Mouse (Mus musculus) T-helper 1 cell (primary cell): Measurements from ENCODE around the gene Gm14214.

Source experiments
- in situ Hi-C: fragments of 300-600 bp; cut with MboI, MseI; formaldehyde crosslinking; loops from one replicate; pipeline ENCODE4 v1.15.1; 2025; ENCODE audit warnings: high pct_unique_total_duplicates

Gene Gm14214

GRCm38 (mm10) chr2:154769930-154770329 is at the start of gene Gm14214:
Gene Gm14214 (minus strand): TSS chr2:154770030.
- in situ Hi-C loops = no loop called here

GRCm38 (mm10) chr2:154818599-154818998 is 48.8 kb upstream of the Gm14214 start:
- in situ Hi-C loops = no loop called here

GRCm38 (mm10) chr2:154817788-154818187 is 48.0 kb upstream of the Gm14214 start:
- in situ Hi-C loops = no loop called here

- in situ Hi-C loops = no loop called here
Measured at GRCm38 (mm10) chr2:154817089-154817488, 47.3 kb upstream of the Gm14214 start.

GRCm38 (mm10) chr2:154813426-154813825 is 43.6 kb upstream of the Gm14214 start:
- in situ Hi-C loops = no loop called here

- in situ Hi-C loops = no loop called here
Measured at GRCm38 (mm10) chr2:154810821-154811220, 41.0 kb upstream of the Gm14214 start.

- in situ Hi-C loops = no loop called here
Measured at GRCm38 (mm10) chr2:154809107-154809762, 39.4 kb upstream of the Gm14214 start.

GRCm38 (mm10) chr2:154807689-154808088 is 37.9 kb upstream of the Gm14214 start:
- in situ Hi-C loops = no loop called here

GRCm38 (mm10) chr2:154803845-154804244 is 34.0 kb upstream of the Gm14214 start:
- in situ Hi-C loops = no loop called here

GRCm38 (mm10) chr2:154803372-154803771 is 33.5 kb upstream of the Gm14214 start:
- in situ Hi-C loops = no loop called here

- in situ Hi-C loops = no loop called here
Measured at GRCm38 (mm10) chr2:154791661-154792642, 22.1 kb upstream of the Gm14214 start.

- in situ Hi-C loops = no loop called here
Measured at GRCm38 (mm10) chr2:154790656-154791483, 21.0 kb upstream of the Gm14214 start, which contains the start of the genes Raly and a. Gene Raly (plus strand): TSS chr2:154791096. Gene a (plus strand): TSS chr2:154791402.

- in situ Hi-C loops = no loop called here
Measured at GRCm38 (mm10) chr2:154789977-154790655, 20.3 kb upstream of the Gm14214 start.

GRCm38 (mm10) chr2:154789381-154789780 is 19.6 kb upstream of the Gm14214 start:
- in situ Hi-C loops = no loop called here

- in situ Hi-C loops = no loop called here
Measured at GRCm38 (mm10) chr2:154786776-154787175, 16.9 kb upstream of the Gm14214 start.

- in situ Hi-C loops = no loop called here
Measured at GRCm38 (mm10) chr2:154786187-154786586, 16.4 kb upstream of the Gm14214 start.

GRCm38 (mm10) chr2:154785284-154785683 is 15.5 kb upstream of the Gm14214 start:
- in situ Hi-C loops = no loop called here

- in situ Hi-C loops = no loop called here
Measured at GRCm38 (mm10) chr2:154782856-154783650, 13.2 kb upstream of the Gm14214 start.

GRCm38 (mm10) chr2:154782361-154782760 is 12.5 kb upstream of the Gm14214 start:
- in situ Hi-C loops = no loop called here

GRCm38 (mm10) chr2:154779648-154780047 is 9.8 kb upstream of the Gm14214 start:
- in situ Hi-C loops = no loop called here
